Mouse (Mus musculus): ENCODE results near the gene Emp1.
A peak's percentile ranks its signal among the peaks of the same experiment; 100 is the strongest.

The Emp1 gene

DNA sequence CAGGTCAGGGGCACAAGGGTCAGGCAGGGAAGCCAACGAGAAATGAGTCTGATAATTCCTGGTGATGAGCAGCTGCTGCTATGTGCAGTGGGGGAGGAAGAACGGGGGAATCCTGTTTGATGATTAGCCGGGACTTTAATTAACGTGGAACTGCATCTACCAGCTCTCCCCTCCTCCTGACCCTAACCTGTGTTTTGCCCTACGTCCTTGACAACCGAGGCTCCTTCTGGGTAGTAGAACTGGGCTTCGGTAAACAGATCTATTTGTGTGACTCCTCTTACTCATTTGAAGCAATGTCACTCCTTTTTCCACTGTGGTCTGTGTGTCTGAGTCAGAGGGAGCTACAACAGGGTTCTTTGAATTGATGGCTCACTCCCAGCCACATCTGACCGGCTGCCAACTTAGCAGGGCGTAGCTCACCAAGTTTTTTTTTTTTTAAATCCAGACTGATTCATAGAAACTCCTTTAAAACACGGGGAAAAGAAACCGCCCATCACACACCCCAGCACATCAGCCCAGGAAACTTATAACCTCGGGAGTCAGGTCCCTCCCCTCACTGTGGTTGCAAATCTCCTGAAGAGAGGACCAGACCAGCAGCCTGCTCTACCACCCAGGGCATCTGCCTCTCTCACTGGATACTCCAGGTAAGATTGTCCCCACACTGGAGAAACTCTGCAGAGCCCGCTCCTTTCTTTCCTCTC, at the start of gene Emp1:
Gene Emp1, plus strand, starts transcription at position 87 of the 701 bp plus-strand sequence.
- DNase-seq, result peak; percentile 5 to 14

DNA sequence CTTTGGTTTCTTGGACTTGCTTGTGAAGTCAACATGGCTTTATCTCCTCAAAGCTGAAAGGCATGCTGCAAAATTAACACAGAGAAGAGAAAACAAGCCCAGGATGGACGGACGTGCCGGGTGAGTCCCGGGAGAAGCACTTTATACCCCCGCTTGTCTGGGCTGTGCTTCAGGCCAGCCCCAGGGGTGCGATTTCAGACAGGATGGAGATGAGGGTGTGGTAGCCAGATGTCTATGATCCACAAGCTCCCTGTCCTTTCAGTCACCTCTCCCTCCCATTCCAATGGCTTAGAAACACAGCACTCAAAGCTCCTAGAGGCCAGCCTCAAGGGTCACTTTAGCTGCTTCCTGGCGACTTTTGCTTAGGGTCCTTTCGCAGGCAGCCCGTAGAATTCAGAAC, 48.4 kb upstream of the Emp1 start:
- no peak for DNase-seq

DNA sequence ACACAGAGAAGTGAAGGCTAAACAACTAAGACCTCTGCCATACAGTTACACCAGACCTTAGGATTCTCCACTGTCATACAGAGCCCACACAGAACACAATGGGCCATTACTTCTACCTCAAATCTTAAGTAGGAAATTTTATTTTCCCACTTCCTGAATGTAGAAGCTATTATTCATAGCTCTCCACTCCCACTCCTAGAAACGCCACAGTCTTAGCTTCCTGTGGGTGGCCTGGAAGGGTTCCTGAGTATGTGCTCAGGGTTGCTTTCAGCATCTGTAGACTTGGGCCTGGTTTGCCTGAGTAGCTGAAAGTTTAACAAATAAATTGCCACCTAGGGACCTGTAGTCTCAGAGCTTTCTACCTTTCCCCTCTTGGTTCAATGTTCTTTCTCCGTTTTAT, 46.2 kb upstream of the Emp1 start:
- DNase-seq, result no peak

DNA sequence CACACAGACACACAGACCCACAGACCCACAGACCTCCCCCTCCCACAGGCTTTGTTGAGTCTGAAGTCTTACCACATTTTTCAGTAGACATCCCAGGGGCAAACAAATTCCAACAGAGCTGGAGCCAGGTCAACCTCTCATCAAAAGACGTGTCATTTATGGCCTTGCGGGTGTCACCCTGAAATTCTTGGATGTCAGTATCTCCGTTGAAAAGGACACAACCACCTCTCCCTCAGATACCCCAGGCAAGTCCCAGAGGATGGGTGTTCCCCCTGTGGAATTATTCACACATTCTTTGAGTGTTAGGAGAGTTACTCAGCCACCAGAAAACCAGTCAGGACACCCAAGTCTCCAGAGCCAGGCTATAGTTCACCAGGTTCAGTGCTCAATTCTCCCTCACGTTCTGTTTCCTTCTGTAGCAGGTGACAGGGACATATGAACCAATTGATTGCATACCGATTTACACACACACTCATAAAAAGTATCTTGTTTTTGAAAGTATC, 42.9 kb upstream of the Emp1 start:
- DNase-seq, result no peak

DNA sequence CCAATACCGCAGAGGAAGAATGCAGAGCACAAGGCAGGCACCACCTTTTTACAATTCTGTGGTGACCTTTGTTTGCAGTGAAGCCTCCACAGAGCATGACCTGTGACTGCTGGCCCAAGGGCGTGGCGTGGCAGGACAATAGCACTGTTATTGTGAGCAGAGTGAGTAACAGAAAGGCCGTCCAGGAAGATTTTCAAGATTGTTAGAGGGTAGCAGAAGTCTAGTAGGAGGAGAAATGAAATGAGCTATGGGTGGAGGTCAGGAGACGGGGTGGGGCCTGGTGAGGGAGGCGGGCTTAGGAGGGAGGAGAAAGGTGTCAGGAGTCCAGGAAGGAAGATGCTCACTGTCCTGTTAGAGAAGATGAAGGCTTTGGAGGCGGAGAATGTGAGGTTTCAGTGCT, 39.6 kb upstream of the Emp1 start:
- DNase-seq, result no peak

DNA sequence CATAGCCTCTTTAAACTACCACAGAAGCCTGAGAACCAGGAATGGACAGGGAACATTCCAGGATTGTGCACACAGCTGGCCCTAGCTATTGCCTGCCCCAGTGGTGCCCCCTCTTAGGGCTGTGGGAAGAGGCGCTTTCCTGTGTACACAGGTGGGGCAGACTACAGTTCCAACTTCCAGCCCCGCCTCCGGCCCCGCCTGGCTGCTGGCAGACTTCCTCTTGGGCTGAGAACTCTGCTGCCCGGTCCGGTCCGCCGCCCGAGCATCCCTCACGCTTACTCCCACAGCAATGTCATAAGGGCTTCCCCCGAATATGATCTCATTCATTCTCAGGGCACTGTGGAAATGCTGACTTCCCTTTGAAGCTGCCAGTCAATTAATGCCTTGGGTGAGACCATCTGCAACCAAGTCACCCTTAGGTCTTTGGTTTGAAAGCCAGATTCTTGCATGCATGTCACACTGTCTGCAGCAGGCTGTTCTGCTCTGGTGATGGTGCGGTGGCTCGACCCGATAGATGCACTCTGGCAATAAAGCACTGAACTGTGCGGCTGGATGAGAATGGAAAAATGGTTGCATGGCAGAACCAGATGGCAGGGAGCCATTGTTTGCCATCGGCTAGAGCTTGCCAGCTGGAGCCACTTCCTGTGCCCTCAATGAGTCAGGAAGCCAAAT, 38.9 kb upstream of the Emp1 start:
- DNase-seq, result peak; percentile 29 to 41

DNA sequence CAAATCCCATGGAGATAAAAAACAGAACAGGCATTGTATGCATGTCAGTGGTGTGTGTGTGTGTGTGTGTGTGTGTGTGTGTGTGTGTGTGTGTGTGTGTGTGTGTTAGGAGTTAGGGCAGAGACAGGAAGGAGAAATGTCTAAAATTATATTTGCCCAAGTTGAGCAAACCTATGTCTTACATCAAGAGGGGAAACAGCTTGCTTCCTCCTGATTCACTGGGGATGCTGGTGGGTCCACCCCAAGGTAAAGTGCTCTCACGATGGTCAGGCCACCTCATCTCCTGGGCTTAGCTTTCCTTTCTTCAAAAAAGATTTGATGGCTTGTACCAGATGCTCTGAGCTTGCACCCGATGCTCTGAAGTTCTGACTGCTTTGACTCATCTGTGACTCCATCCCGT, 38.2 kb upstream of the Emp1 start:
- no peak for DNase-seq

DNA sequence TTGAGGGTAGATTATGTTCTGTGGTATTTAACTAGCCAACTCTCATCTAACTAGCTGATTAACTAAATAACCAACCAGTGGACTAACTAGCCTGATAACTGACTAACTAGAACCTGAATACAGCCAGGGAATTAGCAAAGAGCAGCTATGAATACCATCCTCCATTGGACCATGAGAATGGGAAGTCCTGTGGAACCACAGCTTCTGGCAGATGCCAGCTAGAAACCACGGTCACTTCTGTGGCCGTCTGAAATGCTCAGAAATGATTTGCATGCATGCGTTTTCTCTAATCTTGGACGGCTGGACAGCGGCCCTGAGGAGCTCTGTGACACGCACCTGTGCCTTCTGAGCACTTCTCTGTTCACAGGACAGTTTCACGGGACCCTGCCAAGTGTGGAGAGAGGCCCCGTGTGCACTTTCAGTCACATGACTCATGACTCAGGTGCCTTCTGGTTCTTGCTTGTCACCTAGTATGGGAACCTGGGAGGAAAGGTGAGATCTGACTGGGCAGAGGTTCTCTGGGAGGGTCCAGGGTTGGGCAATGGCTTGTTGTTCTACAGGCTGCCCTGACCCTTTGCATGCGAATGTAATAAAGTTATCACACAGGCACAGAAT, 37.6 kb upstream of the Emp1 start:
- DNase-seq, result no peak

DNA sequence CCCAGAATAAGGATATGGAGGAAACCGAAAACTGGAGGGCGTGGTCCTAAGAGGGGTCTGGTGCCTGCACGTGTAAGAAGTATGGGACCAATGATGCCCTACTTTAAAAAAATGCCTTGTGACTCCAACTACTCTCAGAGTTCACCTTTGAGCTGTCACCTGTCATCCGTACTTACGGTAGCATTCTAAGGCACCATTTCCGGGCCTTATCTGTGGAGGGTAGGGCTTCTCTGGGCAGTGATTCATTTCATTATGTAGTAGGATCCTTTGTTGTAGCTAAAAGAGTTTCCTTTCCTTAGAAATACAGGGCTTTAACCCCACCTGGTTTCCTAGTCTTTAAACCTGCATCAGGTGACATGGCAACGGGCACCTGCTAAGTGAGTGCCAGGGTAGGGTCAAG, 35.5 kb upstream of the Emp1 start:
- DNase-seq, result no peak

DNA sequence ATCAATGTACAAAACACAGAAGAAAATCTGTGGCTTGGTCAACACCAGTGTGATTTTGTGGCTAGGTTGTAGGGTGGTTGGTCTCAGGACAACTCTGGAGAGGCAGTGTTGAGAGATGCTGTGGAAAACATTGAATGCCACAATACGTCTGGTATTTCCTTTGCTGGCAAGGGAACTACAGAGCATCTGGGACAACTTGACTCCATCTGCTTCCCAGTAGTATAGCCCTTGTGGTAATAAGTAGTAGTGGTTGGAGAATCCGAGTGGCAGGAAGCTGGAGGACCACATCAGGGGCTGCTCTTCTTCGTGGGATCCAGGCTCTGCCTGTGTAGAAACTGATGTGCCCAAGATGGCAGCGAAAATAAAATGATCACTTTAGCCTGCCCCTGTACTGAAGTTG, 30.4 kb upstream of the Emp1 start:
- DNase-seq, result no peak

DNA sequence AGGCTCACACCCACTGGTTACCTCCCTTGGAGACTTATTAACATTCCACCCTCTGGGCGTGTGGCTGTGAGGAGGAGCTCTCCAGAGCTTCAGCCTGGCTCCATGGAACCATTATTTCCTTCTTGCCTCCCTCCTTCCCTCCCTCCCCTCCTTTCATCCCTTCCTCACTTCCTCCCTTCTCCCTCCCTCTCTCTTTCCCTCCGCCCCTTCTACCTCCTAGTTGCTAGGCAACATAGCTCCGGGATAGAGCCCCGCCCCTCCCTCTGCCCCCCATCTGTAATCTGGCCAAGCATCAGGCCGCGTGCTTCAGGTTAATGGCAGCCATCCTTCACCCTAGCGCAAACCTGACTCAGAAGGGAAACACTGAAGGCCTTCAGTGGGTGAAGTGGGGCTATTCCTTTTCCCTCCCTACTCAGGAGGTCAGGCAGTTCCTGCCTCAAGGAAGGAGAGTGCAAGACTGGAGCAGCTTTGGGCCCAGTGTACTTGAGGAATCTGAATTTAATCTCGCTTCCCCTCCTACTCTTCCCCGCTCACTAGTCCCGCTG, 29.5 kb upstream of the Emp1 start:
- no peak for DNase-seq

DNA sequence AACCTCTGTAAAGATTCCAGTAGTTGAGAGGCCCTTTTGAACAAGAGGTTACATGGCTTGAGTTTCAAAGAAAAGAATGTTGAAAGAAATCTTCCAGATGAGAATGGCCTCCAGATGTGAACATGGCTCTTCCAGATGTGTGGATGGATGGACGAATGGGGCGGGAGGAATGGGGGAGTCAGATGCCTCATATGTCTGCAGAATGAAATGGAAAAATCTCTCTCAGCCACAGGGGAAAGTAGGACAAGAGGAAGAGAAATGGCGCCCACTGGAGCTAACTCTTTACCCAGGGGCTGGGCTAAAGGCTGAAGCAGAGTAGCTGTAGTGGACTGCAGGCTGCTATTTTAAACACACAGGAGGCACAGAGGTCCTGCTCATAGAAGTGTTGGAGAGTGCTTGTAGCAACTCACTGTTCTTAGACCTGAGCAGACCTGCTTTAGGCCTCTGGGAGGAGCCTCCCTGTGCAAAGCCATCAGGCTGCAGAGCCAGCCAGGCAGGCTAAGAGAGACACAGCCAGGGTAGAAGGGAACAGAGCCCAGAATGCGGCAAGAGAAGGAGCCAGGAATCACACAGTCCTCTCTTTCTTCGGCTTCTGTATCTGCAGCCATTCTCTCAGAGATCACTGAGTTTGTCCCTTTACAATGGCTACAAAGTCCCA, 28.2 kb upstream of the Emp1 start:
- DNase-seq, result no peak

DNA sequence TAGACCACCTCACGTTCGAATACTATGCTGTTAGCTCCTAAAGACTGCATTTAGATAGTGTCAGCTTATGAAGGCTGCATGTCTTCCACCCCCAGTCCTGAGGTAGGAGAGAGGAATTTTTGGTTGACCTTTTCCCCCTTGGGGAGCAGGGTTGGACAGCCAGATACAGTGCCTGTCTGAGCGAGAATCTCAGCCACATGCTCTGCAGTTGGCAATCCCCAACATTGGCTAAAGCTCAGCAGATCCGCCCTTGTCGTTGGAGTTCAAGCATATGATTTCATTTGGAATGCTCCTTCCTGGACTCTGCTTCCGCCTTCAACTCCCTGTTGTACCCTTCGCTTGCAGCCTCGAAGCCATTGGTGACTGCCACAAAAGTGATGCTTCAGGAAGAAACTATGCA, 26.0 kb upstream of the Emp1 start:
- DNase-seq, result no peak

DNA sequence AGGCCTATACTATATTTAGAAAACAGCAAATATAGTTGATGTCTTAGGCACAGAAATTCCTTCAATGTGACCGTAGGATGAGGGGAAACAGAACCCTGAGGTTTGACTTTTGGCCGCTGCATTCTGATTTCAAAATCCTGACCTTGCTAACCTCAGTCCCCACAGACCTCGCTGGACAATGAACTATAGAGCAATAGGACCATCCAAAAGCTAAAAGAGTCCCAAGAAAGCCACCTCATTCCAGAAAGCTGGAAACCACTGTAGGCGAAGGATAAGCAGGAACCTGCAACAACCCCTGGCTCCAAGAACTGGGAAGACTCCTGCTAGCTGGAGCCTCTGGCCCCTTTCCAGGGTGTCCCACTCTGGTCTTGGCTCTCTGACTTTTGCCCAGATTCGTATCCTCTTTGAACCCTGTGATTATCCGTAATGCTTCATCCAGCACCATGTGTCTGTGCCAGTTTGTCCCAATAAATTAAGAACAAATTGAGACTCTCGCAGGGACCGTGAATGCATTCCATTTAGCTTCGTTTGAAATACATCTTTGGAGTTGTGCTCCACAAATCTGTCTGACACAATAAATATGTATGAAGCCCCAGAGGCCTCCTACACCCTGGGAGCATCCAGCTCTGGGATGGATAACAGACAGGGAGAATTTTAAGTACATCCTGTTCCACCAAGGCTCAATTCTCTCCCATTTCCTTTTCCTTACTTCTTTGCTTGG, 21.8 kb upstream of the Emp1 start:
- DNase-seq, result no peak

DNA sequence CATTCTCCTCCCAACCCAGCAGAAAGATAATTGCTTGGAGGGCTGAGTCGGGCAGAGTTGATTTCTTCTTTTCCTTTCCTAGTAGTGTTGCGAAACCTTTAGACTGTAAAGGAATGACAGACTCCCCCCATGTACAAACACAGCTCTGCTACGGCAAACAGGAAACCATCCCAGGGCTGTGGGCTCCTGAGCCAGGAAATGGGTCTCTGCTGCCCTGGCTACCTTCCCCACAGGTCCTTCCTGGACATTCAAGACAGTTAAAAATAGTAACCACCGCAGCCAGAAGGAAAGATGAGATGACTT, 21.3 kb upstream of the Emp1 start:
- no peak for DNase-seq

DNA sequence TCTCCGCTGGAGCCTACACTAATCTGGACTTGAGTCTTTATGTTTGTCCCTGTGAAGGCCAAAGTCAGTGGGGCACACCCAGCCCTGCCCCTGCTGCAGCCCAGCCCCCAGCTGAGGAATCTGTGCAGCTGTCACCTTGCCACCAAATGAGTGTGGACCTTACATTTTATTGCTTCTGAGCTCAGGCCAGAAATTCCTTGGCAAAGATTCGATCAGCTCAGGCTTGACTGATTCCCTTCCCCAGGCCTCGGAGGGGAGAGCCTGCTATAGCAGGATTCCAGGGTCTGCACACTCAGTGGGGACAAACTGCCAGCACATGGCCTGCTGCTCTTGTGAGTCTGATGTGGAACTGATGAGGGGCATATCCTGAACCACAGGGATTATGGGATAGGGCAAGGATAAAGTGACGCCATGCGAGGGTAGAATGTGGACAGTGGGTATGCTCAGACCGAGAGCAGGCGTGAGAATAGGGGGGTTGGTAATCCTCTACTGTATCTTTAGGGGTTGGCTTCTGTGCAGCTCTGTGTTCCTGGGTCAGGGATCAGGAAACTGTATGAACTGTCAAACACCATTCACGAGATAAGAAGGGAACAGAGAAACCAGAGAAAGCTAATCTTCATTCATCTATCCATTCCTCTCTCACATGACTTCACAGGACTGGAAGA, 10.6 kb upstream of the Emp1 start:
- DNase-seq, result no peak

DNA sequence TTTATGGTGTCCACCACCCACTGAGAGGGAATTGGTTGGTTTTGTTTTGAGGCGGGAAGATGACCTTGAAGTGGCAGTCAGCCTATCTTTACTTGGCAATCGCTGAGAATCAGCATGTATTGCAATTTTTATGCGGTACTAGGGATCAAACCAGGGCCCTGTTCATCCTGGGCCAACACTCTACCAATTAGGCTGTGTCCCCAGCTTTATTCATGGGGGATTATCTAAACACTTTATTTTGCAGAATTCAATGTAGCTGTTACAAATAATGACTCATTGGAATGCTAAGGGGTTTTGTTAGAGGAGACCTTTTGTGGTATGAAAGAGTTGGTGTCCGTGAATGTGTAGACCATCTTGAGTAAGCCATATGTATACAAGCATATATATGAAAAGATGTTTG, 9.8 kb upstream of the Emp1 start:
- DNase-seq, result no peak

DNA sequence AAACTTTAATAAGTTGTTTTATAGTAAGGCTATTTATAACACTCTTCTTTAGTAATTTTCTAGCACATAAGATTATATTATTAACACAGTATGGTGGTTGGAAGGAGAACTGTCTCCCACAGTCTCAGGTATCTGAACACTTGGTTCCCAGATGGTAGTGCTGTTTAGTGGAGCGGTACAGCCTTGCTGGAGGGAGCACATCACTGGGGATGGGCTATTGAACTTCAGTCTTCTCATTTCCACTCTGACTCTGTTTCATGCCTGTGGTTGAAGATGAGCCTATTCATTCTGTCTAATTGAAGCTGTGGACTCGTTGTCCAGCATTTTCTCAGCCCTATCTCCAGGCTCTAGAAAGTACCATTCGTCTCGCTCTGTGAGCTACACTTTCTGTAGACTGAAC, 7.4 kb upstream of the Emp1 start:
- no peak for DNase-seq

DNA sequence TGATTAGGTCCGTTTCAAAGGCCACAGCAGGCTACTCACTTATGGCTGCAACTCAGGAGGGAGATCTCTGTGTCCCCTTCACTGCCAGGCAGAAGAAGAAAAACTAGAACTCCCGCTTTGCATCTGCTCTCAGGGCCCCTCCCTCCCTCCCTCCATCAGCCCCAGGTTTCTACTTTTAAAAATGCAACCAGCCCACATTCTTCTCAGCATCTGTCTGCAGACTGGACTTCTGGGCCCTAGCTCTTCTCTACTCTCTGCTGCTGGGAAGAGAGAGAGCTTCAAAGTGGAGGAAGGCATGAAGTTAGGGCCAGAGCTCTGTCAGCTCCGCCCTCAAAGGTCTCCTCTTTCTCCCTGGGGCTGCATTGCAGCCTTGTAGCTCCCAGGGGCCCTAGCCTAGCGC, 2.0 kb upstream of the Emp1 start:
- DNase-seq, result no peak

DNA sequence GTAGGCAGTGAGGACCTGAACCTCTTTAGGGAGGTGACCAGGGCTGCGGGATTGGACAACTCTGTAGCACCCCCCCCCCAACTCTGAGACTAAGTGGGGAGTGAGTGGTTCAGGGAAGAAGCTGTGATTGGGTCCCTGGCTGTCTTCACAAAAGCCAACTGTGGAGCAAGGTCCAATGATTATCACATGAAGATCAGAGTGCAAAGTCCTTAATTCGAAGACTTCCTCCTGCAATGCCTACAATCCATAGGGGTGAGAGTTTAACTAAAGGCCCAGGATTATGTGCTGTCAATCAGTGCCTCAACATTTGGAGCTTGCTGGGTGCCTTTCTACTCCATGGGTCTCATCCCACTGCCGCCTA, 267 bp upstream of the Emp1 start:
- DNase-seq, result no peak

DNA sequence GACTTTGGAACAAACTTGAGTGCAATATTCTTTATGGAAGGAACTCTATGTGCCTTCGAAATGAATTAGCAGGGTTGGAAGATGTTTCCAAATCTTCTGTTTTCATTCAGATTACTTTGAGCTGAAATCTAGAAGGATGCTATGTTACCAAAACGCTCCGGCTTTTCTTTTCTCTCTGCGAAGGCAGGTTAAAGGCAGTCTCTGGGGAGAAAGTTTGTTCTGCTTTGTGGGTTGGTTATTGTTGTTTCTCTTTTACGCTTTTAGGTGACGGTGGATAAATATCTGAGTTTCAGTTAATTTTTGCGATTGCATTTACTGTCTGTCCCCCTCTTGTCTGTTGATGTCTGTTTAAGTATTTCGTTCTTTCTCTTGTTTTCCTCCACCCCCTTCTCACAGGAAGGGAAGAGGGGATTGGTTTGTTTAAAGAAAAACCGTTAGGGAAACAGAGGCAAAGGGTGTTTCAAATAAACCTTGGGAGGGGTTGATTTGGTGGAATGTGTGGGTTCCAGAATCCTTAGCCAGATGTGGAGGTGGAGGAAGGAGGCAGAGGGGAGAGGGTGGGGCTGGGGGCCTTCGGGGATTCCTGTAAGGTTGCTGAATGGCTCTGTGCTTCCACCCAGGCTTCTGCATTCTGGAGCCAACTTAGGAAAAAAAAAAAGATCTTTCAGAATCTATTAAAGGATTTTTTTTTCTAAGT, 1.1 kb downstream of the Emp1 start:
- DNase-seq, result no peak
